Mouse (Mus musculus) CD4-positive naive resting alpha-beta T cell, adult 57 days (primary cell): ENCODE measurements around the gene Nlrp6. TPM values are rescaled to one million over a fixed set of nuclear protein-coding genes. Genes with fewer than 3 reads are reported as not detected.

Source experiments
- total RNA-seq: library from RNA; stranded (reverse); gene quantifications from one replicate; pipeline ENCODE4 v1.2.4, GENCODE M21; 2023

The Nlrp6 gene
- not detected for total RNA-seq

GRCm38 (mm10) chr7:140920418-140921029 is at the start of gene Nlrp6:
Gene Nlrp6, plus strand, starts transcription at chr7:140920902.

GRCm38 (mm10) chr7:140881696-140882468 is 38.8 kb upstream of the Nlrp6 start, which contains the start of the genes Psmd13 and Sirt3:
Gene Psmd13, plus strand, starts transcription at chr7:140881968.
Gene Sirt3, minus strand, starts transcription at chr7:140882309.

GRCm38 (mm10) chr7:140900220-140900619 is 20.5 kb upstream of the Nlrp6 start, which contains the start of gene Cox8b:
Gene Cox8b, minus strand, starts transcription at chr7:140900446.

GRCm38 (mm10) chr7:140941222-140942051 is 20.7 kb downstream of the Nlrp6 start, which contains the start of gene Pgghg:
Gene Pgghg, plus strand, starts transcription at chr7:140941391.

GRCm38 (mm10) chr7:140949824-140950530 is 29.3 kb downstream of the Nlrp6 start, which contains the start of gene Ifitm5:
Gene Ifitm5, minus strand, starts transcription at chr7:140950291.

GRCm38 (mm10) chr7:140955758-140956555 is 35.3 kb downstream of the Nlrp6 start, which contains the start of the genes Gm45717 and Ifitm2:
Gene Gm45717, minus strand, starts transcription at chr7:140955937.
Gene Ifitm2, minus strand, starts transcription at chr7:140955987.

GRCm38 (mm10) chr7:140966921-140967320 is 46.2 kb downstream of the Nlrp6 start, which contains the start of gene Ifitm1:
Gene Ifitm1, plus strand, starts transcription at chr7:140967221.

Other genes starting within 250 kb of the Nlrp6 start
- gene Olfr45, start 239.0 kb upstream of the Nlrp6 start, total RNA-seq = not detected
- not detected for gene Olfr541, start 223.6 kb upstream of the Nlrp6 start, total RNA-seq
- not detected for gene Cyp2e1, start 157.2 kb upstream of the Nlrp6 start, total RNA-seq
- gene Syce1, start 133.1 kb upstream of the Nlrp6 start, total RNA-seq = not detected
- not detected for gene Zfp941, start 98.7 kb upstream of the Nlrp6 start, total RNA-seq
- gene Urah, start 85.9 kb upstream of the Nlrp6 start, total RNA-seq = not detected
- not detected for gene Scgb1c1, start 75.4 kb upstream of the Nlrp6 start, total RNA-seq
- gene Odf3, start 73.1 kb upstream of the Nlrp6 start, total RNA-seq = not detected
- gene Gm45785, start 64.6 kb upstream of the Nlrp6 start, total RNA-seq = not detected
- gene Ric8a, start 63.9 kb upstream of the Nlrp6 start, total RNA-seq = 104 TPM
- 28.0 TPM for gene Bet1l, start 63.3 kb upstream of the Nlrp6 start, total RNA-seq
- 79.0 TPM for gene Psmd13, start 38.9 kb upstream of the Nlrp6 start, total RNA-seq
- 7.8 TPM for gene Sirt3, start 38.6 kb upstream of the Nlrp6 start, total RNA-seq
- not detected for gene Cox8b, start 20.5 kb upstream of the Nlrp6 start, total RNA-seq
- gene Pgghg, start 20.5 kb downstream of the Nlrp6 start, total RNA-seq = 11.0 TPM
- not detected for gene Ifitm5, start 29.4 kb downstream of the Nlrp6 start, total RNA-seq
- not detected for gene Gm45717, start 35.0 kb downstream of the Nlrp6 start, total RNA-seq
- gene Ifitm2, start 35.1 kb downstream of the Nlrp6 start, total RNA-seq = 19.8 TPM
- 5.5 TPM for gene Ifitm1, start 46.3 kb downstream of the Nlrp6 start, total RNA-seq
- gene Ifitm3, start 89.9 kb downstream of the Nlrp6 start, total RNA-seq = 12.2 TPM
- gene Ifitm6, start 97.0 kb downstream of the Nlrp6 start, total RNA-seq = 1.9 TPM
- gene Gm17387, start 108.2 kb downstream of the Nlrp6 start, total RNA-seq = not detected
- gene B4galnt4, start 140.2 kb downstream of the Nlrp6 start, total RNA-seq = 1.3 TPM
- 39.7 TPM for gene Pkp3, start 157.3 kb downstream of the Nlrp6 start, total RNA-seq
- gene Sigirr, start 179.7 kb downstream of the Nlrp6 start, total RNA-seq = 76.9 TPM
- gene Ano9, start 196.9 kb downstream of the Nlrp6 start, total RNA-seq = 0.30 TPM
- 12.8 TPM for gene Ptdss2, start 201.5 kb downstream of the Nlrp6 start, total RNA-seq